ENCODE assay signal across 8 mouse cellular contexts in genomic region chr2:61402588-61403487, GRCm38 (mm10).
DNase-seq lines count a peak whose midpoint lies in the region; ATAC-seq lines count a peak whose summit lies in the region.

No protein-coding gene starts in this region.

- WGBS in heart, embryonic 13.5 days: 5% methylated on average over 15 of the region's 15 CpGs
- WGBS in liver, embryonic 13.5 days (ENCODE audit: insufficient replicate concordance): 9% methylated on average over 15 of the region's 15 CpGs

- no peaks in the 10 kb centered on the region for H3K36me3 ChIP-seq in heart, embryonic 13.5 days
- H3K36me3 ChIP-seq in liver, embryonic 13.5 days: no peaks in the 10 kb centered on the region

- no peak for ATAC-seq in heart, embryonic 13.5 days (ENCODE audit: extremely low read depth, insufficient number of reproducible peaks, low FRiP score, low TSS enrichment)
- no peak for ATAC-seq in liver, embryonic 13.5 days (ENCODE audit: low read depth)
- ATAC-seq in monocyte, adult 5-6 weeks (replicated peaks; ENCODE audit: insufficient number of reproducible peaks, low FRiP score, low TSS enrichment, poor library complexity, severe bottlenecking): no peak

- H3K27me3 ChIP-seq in heart, embryonic 13.5 days (replicated peaks): no peaks in the 10 kb centered on the region
- H3K27me3 ChIP-seq in liver, embryonic 13.5 days: no peaks in the 10 kb centered on the region

- peaks cover 37% of the 10 kb centered on the region for H3K4me1 ChIP-seq in heart, embryonic 13.5 days
- peaks cover 21% of the 10 kb centered on the region for H3K4me1 ChIP-seq in liver, embryonic 13.5 days (replicated peaks)

- H3K4me2 ChIP-seq in heart, embryonic 13.5 days: peak overlapping the region; percentile 77
- H3K4me2 ChIP-seq in liver, embryonic 13.5 days: peak overlapping the region; percentile 69

- H3K27ac ChIP-seq in heart, embryonic 13.5 days (replicated peaks): no peak overlapping the region
- no peak overlapping the region for H3K27ac ChIP-seq in liver, embryonic 13.5 days

- peak; percentile 92 for DNase-seq in heart, adult 11 months
- no peak for DNase-seq in heart, adult 8-10 months (ENCODE audit: low spot score)
- DNase-seq in WW6 (ENCODE audit: low read depth, low spot score) (peak; percentile 18), adipocyte (ENCODE audit: low spot score) (no peak)
- no peak for DNase-seq in liver, embryonic 13.5 days
- DNase-seq in ovary, postnatal 36 days (ENCODE audit: low spot score): no peak

- H3K9ac ChIP-seq in heart, embryonic 13.5 days: peak overlapping the region; percentile 75
- H3K9ac ChIP-seq in liver, embryonic 13.5 days: no peak overlapping the region

- peak overlapping the region; percentile 52 for H3K4me3 ChIP-seq in heart, embryonic 13.5 days
- peak overlapping the region; percentile 46 for H3K4me3 ChIP-seq in liver, embryonic 13.5 days (replicated peaks)

- no peaks in the 10 kb centered on the region for H3K9me3 ChIP-seq in heart, embryonic 13.5 days
- no peaks in the 10 kb centered on the region for H3K9me3 ChIP-seq in liver, embryonic 13.5 days (replicated peaks)

Comparison
In these comparisons a context has a peak if more than half of its experiments do, and no peak if none do; other contexts are left out.
1. DNase-seq: peak in heart, adult 11 months (single experiment) and WW6 (single experiment); none in heart, adult 8-10 months (single experiment), liver, embryonic 13.5 days (single experiment), adipocyte (single experiment) and ovary, postnatal 36 days (single experiment).